Mouse (Mus musculus): ENCODE results near the gene Esyt2.

GRCm38 (mm10) chr12:116425392-116425791 is 144.4 kb downstream of the Esyt2 start:
- TF ChIP-seq CTCF (IDR thresholded peaks at IDR 0.05; ENCODE audit: borderline replicate concordance, control insufficient read depth, extremely low read depth, insufficient read depth, low read length, poor library complexity) (no peak), POLR2A (IDR thresholded peaks at IDR 0.05; ENCODE audit: control insufficient read depth, extremely low read depth, insufficient read depth, low read length, poor library complexity) (no peak)
